Mouse (Mus musculus) inflammation-experienced regulatory T-cells, adult 6 months (primary cell): ENCODE data around the gene Rhov. TPM values are rescaled to one million over a fixed set of nuclear protein-coding genes. Genes with fewer than 3 reads are reported as not detected.
A peak's percentile ranks its signal among the peaks of the same experiment; 100 is the strongest.

Experiments
- ATAC-seq: one replicate; pipeline ENCODE4 v1.8.0; 2017
- polyA plus RNA-seq, 3 experiments: library from polyadenylated mRNA; unstranded; fragments of 100-300 nt; shearing (Covaris generic); gene quantifications; one replicate each; pipeline ENCODE4 v1.2.1; 2017

The Rhov gene
- polyA plus RNA-seq, 3 experiments from 2014 or later, result 0.57 TPM; not detected in 2

- no peak for ATAC-seq
Measured at GRCm38 (mm10) chr2:119289014-119289416, 17.9 kb upstream of the Rhov start.

- ATAC-seq, result peak; percentile 98
Measured at GRCm38 (mm10) chr2:119288270-119288882, 17.3 kb upstream of the Rhov start, which contains the start of gene Vps18. Gene Vps18 (plus strand): TSS chr2:119288740.

DNA sequence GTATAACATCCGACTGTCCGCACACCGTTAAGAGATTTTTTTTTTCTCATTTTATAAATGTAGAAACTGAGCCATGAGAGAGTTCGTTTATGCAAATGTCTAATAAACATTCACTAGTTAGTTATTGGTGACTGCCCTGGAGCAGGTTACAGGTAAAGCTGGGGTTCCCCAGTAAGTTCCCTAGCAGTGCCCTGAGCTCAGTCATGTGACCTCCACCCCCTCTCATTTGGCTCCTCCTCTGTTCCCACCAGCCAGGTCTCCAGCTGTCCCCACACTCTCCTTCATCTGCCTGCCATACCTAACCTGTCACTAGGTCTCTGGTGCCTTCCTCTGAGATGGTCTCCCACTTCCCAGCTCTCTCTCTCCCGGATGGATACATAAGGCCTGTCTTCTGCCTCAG lies 16.3 kb upstream of the Rhov start:
- no peak for ATAC-seq

GRCm38 (mm10) chr2:119281899-119282565 lies 11.0 kb upstream of the Rhov start:
- ATAC-seq, result no peak

DNA sequence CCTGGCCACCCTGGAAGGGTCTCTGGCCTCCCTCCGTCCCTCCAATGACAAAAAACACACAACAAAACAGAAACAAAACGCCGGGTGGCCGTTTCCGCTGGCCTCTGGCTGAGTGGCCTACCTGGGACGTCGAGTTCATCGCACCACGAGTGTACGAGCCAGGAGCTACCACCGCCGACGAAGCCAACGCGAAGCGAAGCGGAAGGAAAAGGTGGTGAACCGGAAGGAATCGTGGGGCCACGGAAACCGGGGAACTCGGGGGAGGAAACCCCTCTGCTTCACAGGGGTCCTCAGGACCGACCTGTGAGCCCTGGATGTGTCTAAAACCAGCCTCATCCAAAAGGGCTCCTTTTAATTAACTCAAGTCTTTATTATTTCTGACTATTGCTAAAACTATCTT lies 6.7 kb upstream of the Rhov start:
- no peak for ATAC-seq

GRCm38 (mm10) chr2:119276926-119277325 lies 5.9 kb upstream of the Rhov start:
- ATAC-seq, result no peak

- no peak for ATAC-seq
Measured at GRCm38 (mm10) chr2:119274126-119274525, 3.1 kb upstream of the Rhov start.

DNA sequence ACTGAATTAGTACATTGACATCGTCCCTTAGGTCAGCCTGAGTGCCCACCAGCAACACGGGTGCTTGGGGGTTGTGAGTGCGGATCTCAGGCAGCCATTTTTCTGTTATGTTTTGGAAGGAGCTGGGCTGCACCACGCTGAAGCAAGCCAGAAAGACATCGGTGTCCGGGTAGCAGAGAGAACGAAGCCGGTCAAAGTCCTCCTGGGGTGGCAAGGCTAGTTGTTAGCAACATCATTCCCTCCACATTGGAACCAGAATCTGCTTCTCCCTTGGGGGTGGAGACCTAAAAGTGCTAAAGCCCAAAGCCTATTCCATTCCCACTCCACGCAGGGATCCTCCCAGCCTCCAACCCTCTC lies 808 bp downstream of the Rhov start:
- ATAC-seq, result no peak

GRCm38 (mm10) chr2:119263813-119264212 lies 7.3 kb downstream of the Rhov start:
- ATAC-seq, result no peak

- no peak for ATAC-seq
Measured at GRCm38 (mm10) chr2:119262978-119263377, 8.1 kb downstream of the Rhov start.

GRCm38 (mm10) chr2:119261326-119261725 lies 9.7 kb downstream of the Rhov start:
- ATAC-seq, result no peak

GRCm38 (mm10) chr2:119260518-119260917 lies 10.6 kb downstream of the Rhov start:
- no peak for ATAC-seq

DNA sequence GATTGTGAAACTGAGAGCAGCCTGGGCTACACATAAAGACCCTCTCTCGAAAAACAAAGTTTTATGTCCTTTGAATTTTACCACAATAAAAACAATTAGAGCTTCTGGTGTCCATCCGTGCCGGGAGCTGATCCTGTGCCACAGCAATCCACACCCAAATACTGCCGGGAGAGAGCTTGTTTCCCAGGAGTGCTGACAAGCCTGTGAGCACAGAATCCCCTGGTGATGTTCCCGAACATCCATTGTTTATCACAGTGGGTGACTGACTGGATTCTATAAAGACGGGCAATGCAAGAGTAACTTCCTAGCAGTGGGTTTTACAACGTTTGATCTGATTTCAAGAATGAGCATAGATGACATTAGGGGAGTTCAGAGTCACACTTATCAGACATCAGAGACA lies 16.1 kb downstream of the Rhov start:
- ATAC-seq, result no peak

DNA sequence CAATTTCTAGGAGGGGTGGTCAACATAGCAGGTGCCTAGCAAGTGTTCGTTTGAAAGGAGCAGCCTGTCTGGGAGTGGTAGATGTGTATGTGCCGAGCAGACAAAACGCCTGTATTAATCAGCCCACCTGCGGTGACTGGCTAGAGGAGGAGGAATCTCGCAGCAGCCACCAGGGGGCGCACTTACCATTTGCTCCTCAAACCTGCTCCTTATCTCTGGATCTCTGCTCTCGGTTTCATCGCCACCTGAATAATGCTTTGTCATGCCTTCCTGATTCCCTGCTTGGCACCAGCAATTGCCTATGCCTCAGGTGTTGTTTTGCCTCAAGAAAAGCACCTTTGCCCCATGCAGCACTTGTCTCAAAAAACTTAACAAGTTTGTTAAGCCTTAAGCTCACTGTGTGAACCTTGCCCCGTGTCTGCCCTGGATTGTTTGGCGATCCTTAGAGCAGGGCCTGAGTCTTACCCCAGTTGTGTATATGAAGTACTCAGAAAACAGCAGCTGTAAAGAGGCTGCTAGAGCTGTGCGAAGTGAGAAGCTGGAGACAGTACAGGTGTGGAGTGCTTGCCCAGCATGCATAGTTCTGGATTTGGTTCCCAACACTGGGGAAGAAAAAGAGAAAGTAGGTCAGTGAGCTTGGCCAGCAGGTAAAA lies 20.1 kb downstream of the Rhov start:
- ATAC-seq, result peak; percentile 95

- ATAC-seq, result no peak
Measured at GRCm38 (mm10) chr2:119250377-119250776, 20.7 kb downstream of the Rhov start.

GRCm38 (mm10) chr2:119249592-119250061 lies 21.4 kb downstream of the Rhov start:
- no peak for ATAC-seq

- ATAC-seq, result no peak
Measured at GRCm38 (mm10) chr2:119247904-119248303, 23.2 kb downstream of the Rhov start.

DNA sequence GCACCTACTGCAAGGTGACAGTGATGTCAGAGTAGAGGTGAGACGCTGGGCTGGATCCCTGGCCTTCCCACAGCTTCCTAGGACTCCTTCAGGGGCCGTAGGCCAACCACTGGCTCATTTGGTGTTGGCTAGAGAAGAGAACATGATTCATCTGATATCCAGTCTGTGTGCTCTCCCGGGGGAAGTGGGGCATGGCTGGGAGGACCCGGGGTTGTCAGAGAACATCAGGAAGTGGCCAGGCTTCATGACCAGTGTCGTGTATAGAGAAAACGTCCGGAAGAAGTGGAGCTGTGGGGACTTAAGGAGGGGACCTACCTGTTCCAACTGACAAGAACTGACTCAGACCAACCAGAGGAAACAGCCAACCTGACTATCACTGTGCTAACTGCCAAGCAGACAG lies 25.8 kb downstream of the Rhov start:
- ATAC-seq, result no peak

- no peak for ATAC-seq
Measured at GRCm38 (mm10) chr2:119242548-119242947, 28.5 kb downstream of the Rhov start.

- ATAC-seq, result no peak
Measured at GRCm38 (mm10) chr2:119240819-119241186, 30.3 kb downstream of the Rhov start.

DNA sequence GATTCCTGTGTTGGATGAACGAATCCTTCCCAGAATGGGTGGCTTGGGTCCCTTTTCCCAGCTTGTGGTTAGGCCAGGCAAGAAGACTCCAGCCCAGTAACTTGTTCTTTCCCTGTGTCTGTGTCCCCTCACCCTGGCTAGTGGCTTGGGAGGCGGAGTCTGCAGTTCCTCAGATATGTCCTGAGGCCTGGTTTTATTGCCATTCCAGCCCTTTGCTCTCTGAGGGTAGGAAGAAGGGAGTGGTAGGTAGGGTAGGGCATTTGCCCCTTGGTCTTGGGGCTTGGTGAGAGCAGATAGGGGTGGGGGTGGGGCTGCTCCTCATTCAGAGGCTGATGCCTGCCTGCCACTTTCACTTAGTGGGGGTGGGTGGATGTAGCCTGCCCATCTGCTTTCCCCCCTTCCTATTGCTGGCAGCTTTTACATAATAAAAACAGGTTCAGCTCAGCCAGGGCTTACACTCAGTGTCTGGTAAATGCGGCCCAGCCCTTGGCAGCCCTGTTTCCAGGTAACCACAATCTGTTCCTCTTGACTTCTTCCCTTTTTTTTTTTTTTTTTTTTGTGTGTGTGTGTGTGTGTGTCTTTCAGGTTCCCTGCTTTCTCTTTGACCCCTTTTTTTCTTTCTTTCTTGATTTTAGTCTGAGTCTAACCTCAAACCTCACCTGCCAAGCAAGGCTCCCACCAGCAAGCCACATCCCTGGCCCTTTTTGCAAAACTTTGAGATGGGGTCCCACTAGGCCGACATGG lies 30.8 kb downstream of the Rhov start:
- ATAC-seq, result no peak

DNA sequence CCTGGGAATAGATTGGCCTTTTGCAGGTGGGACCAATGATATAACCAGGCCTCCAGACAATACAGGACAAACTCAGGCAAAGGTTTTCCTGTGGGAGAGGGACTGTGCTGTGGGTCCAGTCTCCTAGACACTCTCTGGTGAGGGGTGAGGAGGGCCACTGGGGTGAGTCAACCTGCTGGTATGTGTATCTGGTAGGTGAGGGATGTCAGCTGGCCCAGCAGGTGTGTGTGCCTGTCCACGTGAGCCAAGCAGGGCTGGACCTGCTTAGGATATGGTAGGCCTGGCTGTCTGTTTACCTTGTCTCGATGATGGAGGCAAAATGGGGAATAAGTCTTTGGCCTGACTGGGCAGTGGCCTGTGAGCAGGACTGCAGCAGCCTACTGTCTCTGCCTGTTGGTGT lies 32.4 kb downstream of the Rhov start:
- no peak for ATAC-seq

GRCm38 (mm10) chr2:119237871-119238220 lies 33.2 kb downstream of the Rhov start:
- ATAC-seq, result no peak
